In the genomic region with DNA sequence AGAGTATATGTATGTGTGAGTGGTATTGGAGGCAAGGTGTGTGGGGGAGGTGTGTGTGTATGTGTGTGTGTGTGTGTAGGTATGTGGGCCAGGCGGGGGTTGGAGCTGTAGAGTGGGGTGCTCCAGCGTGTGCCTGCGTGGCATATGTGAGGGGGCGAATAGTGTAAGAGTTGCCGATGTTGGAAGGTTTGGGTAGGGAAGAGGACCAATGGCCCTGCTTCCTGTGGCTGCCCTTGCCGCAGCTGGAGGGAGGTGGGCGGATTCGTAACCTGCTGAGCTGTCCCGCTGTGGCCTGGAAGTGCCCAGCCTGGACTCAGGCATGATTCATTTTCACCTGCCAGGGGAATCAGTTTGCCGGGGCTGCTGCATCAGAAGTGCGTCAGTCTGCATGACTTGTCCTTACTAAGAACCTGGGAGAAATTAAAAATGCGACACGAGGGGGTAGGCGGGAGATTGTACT, we compare ENCODE assay signal across 9 mouse cellular contexts.
DNase-seq lines count a peak whose midpoint lies in the region; ATAC-seq and TF ChIP-seq lines count a peak whose summit lies in the region.
"Had no signal": no experiment of that assay in that cellular context is flagged by ENCODE, and none has a peak within 500 bp of the region (broad histone marks: within the 10 kb centered on the region; RNA-seq: fewer than 3 reads in every experiment).

No protein-coding gene starts in this region.

- peak; percentile 32; the same call in 1 of the 2 replicates for ATAC-seq in midbrain, embryonic 15.5 days (replicated peaks)
- no peak for ATAC-seq in megakaryocyte, adult 5-6 weeks (ENCODE audit: poor library complexity, severe bottlenecking)
- ATAC-seq in monocyte, adult 5-6 weeks (replicated peaks; ENCODE audit: insufficient number of reproducible peaks, low FRiP score, low TSS enrichment, poor library complexity, severe bottlenecking) = no peak

- peak; percentile 63 for DNase-seq in adrenal gland, adult 2 months
- no peak for DNase-seq in adrenal gland, postnatal 14 days
- DNase-seq in left cerebral cortex, adult 2 months (ENCODE audit: extremely low spot score in 1 of 2, low spot score in 2 of 2) = peak in 1 of 2 experiments; percentile 62
- no peak for DNase-seq in left cerebral cortex, adult 11 months (ENCODE audit: low spot score)
- peak; percentile 1 for DNase-seq in forelimb bud, embryonic 11.5 days (ENCODE audit: low read depth, low spot score)

- no peaks in the 10 kb centered on the region; the same call in 1 of the 2 replicates for H3K36me3 ChIP-seq in midbrain, embryonic 15.5 days (replicated peaks)

- no peaks in the 10 kb centered on the region for H3K9me3 ChIP-seq in midbrain, embryonic 15.5 days

- H3K4me2 ChIP-seq in midbrain, embryonic 15.5 days = peak overlapping the region; percentile 83

- peak overlapping the region; percentile 47 for H3K4me3 ChIP-seq in left cerebral cortex, adult 2 months
- H3K4me3 ChIP-seq in midbrain, embryonic 15.5 days = peak overlapping the region; percentile 44
- H3K4me3 ChIP-seq: erythroblast, embryonic 14.5 days had no signal

- H3K4me1 ChIP-seq in midbrain, embryonic 15.5 days = peaks cover 31% of the 10 kb centered on the region

- WGBS in midbrain, embryonic 15.5 days = 10% methylated on average over 14 of the region's 14 CpGs

- intact Hi-C loops in left cerebral cortex, adult 2 months (cut with DNase I) = loop anchor here (1.0 to 5.0 kb wide), 2 partner anchors 11 to 147 kb away; no protein-coding TSS in a partner anchor

- H3K27ac ChIP-seq in left cerebral cortex, adult 2 months = peak overlapping the region; percentile 90
- peak overlapping the region; percentile 82 for H3K27ac ChIP-seq in midbrain, embryonic 15.5 days

- H3K9ac ChIP-seq in midbrain, embryonic 15.5 days = peak overlapping the region; percentile 43

- no peak for TF ChIP-seq CTCF in left cerebral cortex, adult 2 months (IDR thresholded peaks at IDR 0.05)

- no peaks in the 10 kb centered on the region for H3K27me3 ChIP-seq in midbrain, embryonic 15.5 days (replicated peaks)

Comparison
In these comparisons a context has a peak if more than half of its experiments do, and no peak if none do; other contexts are left out.
1. DNase-seq: peak in adrenal gland, adult 2 months (single experiment) and forelimb bud, embryonic 11.5 days (single experiment); none in adrenal gland, postnatal 14 days (single experiment) and left cerebral cortex, adult 11 months (single experiment).